Comparison of ENCODE assay signal across 14 mouse cellular contexts in the genomic region with DNA sequence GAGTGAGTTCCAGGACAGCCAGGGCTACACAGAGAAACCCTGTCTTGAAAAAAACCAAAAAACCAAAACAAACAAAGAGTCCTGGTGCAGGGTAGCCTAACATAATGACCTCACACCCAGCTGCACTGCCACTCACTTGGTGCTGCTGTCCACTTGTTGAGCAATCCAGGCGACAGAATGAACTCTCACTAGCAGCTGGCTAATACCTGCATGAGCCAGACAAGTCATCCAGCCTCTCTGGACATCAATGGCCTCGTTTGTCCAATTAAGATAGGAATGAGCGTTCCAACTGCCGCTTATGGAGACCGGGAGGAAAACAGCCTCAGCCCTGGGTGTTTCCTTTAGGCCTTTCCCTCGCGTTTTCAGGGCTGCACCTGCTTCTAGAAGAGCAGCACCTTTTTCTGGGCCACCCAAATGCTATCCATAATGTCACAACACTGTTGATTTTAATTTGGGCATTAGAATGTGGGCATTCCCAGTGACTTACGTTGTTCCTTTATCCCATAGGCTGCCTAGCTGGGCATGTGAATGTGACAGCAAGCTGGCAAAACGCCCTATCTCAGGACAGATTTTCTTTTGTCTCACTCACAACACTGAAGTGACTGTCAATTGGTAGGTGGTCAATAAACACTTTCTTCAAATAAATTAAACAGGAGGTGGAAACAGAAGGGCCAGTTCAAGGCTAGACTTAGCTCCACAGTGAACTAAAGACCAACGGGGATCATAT. TPM values are rescaled to one million over a fixed set of nuclear protein-coding genes. Genes with fewer than 3 reads are reported as not detected.
A peak's percentile ranks its signal among the peaks of the same experiment; 100 is the strongest.
DNase-seq lines count a peak whose midpoint lies in the region; ATAC-seq and TF ChIP-seq lines count a peak whose summit lies in the region.
"Had no signal": no experiment of that assay in that cellular context is flagged by ENCODE, and none has a peak within 500 bp of the region (broad histone marks: within the 10 kb centered on the region; RNA-seq: fewer than 3 reads in every experiment).

No protein-coding gene starts in this region.

- ATAC-seq in embryonic facial prominence, embryonic 14.5 days (ENCODE audit: low read depth), result no peak
- peak; percentile 43; the same call in 1 of the 2 replicates for ATAC-seq in liver, embryonic 13.5 days (ENCODE audit: low read depth)
- ATAC-seq in liver, embryonic 11.5 days (replicated peaks; ENCODE audit: low FRiP score), result no peak
- ATAC-seq in hindbrain, postnatal 0 days, result no peak
- ATAC-seq: intestine, embryonic 16.5 days had no signal

- H3K36me3 ChIP-seq in embryonic facial prominence, embryonic 14.5 days (ENCODE audit: control insufficient read depth, insufficient read depth, low read length), result peaks cover 22% of the 10 kb centered on the region
- peaks cover 34% of the 10 kb centered on the region for H3K36me3 ChIP-seq in embryonic facial prominence, embryonic 10.5 days (replicated peaks)
- peaks cover 5% of the 10 kb centered on the region for H3K36me3 ChIP-seq in liver, embryonic 13.5 days
- H3K36me3 ChIP-seq in liver, embryonic 11.5 days (ENCODE audit: control insufficient read depth, insufficient read depth, low read length), result no peaks in the 10 kb centered on the region; the same call in 1 of the 2 replicates
- peaks cover 27% of the 10 kb centered on the region for H3K36me3 ChIP-seq in forebrain, embryonic 10.5 days (replicated peaks)
- H3K36me3 ChIP-seq in hindbrain, postnatal 0 days (ENCODE audit: insufficient read depth, low read length), result no peaks in the 10 kb centered on the region

- no peak for TF ChIP-seq CTCF in hindbrain, postnatal 0 days (IDR thresholded peaks at IDR 0.05; ENCODE audit: low read depth)

- no peaks in the 10 kb centered on the region for H3K27me3 ChIP-seq in embryonic facial prominence, embryonic 14.5 days (replicated peaks; ENCODE audit: control insufficient read depth, insufficient read depth, low read length)
- H3K27me3 ChIP-seq in embryonic facial prominence, embryonic 10.5 days (replicated peaks; ENCODE audit: low read depth, poor library complexity, severe bottlenecking), result no peaks in the 10 kb centered on the region
- no peaks in the 10 kb centered on the region for H3K27me3 ChIP-seq in liver, embryonic 13.5 days
- no peaks in the 10 kb centered on the region for H3K27me3 ChIP-seq in liver, embryonic 11.5 days (replicated peaks; ENCODE audit: control insufficient read depth, insufficient read depth, low read length)
- no peaks in the 10 kb centered on the region for H3K27me3 ChIP-seq in forebrain, embryonic 10.5 days (ENCODE audit: poor library complexity, severe bottlenecking)
- H3K27me3 ChIP-seq in hindbrain, postnatal 0 days (ENCODE audit: insufficient read depth, low read length), result no peaks in the 10 kb centered on the region
- H3K27me3 ChIP-seq: neural tube, embryonic 13.5 days had no signal

- no peak overlapping the region for H3K4me2 ChIP-seq in embryonic facial prominence, embryonic 14.5 days (ENCODE audit: low read depth, low read length)
- H3K4me2 ChIP-seq in liver, embryonic 13.5 days, result no peak overlapping the region
- H3K4me2 ChIP-seq in liver, embryonic 11.5 days, result no peak overlapping the region
- H3K4me2 ChIP-seq in hindbrain, postnatal 0 days (ENCODE audit: low read depth, low read length), result no peak overlapping the region
- H3K4me2 ChIP-seq: lung, embryonic 14.5 days; neural tube, embryonic 13.5 days had no signal

- WGBS in embryonic facial prominence, embryonic 14.5 days, result 82% methylated on average over 10 of the region's 10 CpGs
- 81% methylated on average over 10 of the region's 10 CpGs for WGBS in embryonic facial prominence, embryonic 10.5 days
- WGBS in liver, embryonic 13.5 days (ENCODE audit: insufficient replicate concordance), result 75% methylated on average over 10 of the region's 10 CpGs
- WGBS in liver, embryonic 11.5 days, result 81% methylated on average over 10 of the region's 10 CpGs
- 66% methylated on average over 10 of the region's 10 CpGs for WGBS in forebrain, embryonic 10.5 days
- 37% methylated on average over 10 of the region's 10 CpGs for WGBS in hindbrain, postnatal 0 days

- peak; percentile 20 for DNase-seq in embryonic facial prominence, embryonic 14.5 days (ENCODE audit: low spot score)
- no peak for DNase-seq in embryonic facial prominence, embryonic 10.5 days (ENCODE audit: low spot score)
- no peak for DNase-seq in liver, embryonic 13.5 days
- DNase-seq in liver, embryonic 11.5 days (ENCODE audit: low spot score), result no peak
- no peak for DNase-seq in forebrain, embryonic 10.5 days (ENCODE audit: extremely low spot score, low spot score)
- peak; percentile 39 for DNase-seq in hindbrain, postnatal 0 days (ENCODE audit: low spot score)
- DNase-seq in urinary bladder, postnatal 10 days (ENCODE audit: low spot score), result no peak
- DNase-seq in thymus, postnatal 10 days (ENCODE audit: low spot score in 2 of 2), result no peak
- DNase-seq: cerebellum, adult 2 months; gastrocnemius, postnatal 10 days; lung, embryonic 14.5 days; thymus, adult 2 months had no signal

- no peak overlapping the region for H3K4me3 ChIP-seq in embryonic facial prominence, embryonic 14.5 days (ENCODE audit: low read depth, low read length)
- no peak overlapping the region for H3K4me3 ChIP-seq in embryonic facial prominence, embryonic 10.5 days
- no peak overlapping the region for H3K4me3 ChIP-seq in liver, embryonic 13.5 days (replicated peaks)
- no peak overlapping the region for H3K4me3 ChIP-seq in liver, embryonic 11.5 days (ENCODE audit: low read depth, low read length)
- H3K4me3 ChIP-seq in forebrain, embryonic 10.5 days, result no peak overlapping the region
- no peak overlapping the region for H3K4me3 ChIP-seq in hindbrain, postnatal 0 days (ENCODE audit: low read length)
- H3K4me3 ChIP-seq: neural tube, embryonic 13.5 days had no signal

- H3K9me3 ChIP-seq in embryonic facial prominence, embryonic 14.5 days (ENCODE audit: control insufficient read depth, low read length), result no peaks in the 10 kb centered on the region
- H3K9me3 ChIP-seq in embryonic facial prominence, embryonic 10.5 days, result no peaks in the 10 kb centered on the region
- no peaks in the 10 kb centered on the region for H3K9me3 ChIP-seq in liver, embryonic 13.5 days (replicated peaks)
- H3K9me3 ChIP-seq in liver, embryonic 11.5 days (ENCODE audit: control insufficient read depth, low read length), result no peaks in the 10 kb centered on the region
- no peaks in the 10 kb centered on the region for H3K9me3 ChIP-seq in forebrain, embryonic 10.5 days
- no peaks in the 10 kb centered on the region for H3K9me3 ChIP-seq in hindbrain, postnatal 0 days (ENCODE audit: low read length)
- H3K9me3 ChIP-seq: neural tube, embryonic 13.5 days had no signal

- H3K9ac ChIP-seq in embryonic facial prominence, embryonic 14.5 days (ENCODE audit: low read depth, low read length), result no peak overlapping the region
- H3K9ac ChIP-seq in liver, embryonic 13.5 days, result no peak overlapping the region
- no peak overlapping the region for H3K9ac ChIP-seq in liver, embryonic 11.5 days (ENCODE audit: low read depth, low read length)
- H3K9ac ChIP-seq in hindbrain, postnatal 0 days (replicated peaks; ENCODE audit: low read length), result no peak overlapping the region
- H3K9ac ChIP-seq: lung, embryonic 14.5 days; neural tube, embryonic 13.5 days had no signal

- no peak overlapping the region for H3K27ac ChIP-seq in embryonic facial prominence, embryonic 14.5 days (replicated peaks; ENCODE audit: low read depth, low read length)
- no peak overlapping the region for H3K27ac ChIP-seq in embryonic facial prominence, embryonic 10.5 days (replicated peaks)
- no peak overlapping the region for H3K27ac ChIP-seq in liver, embryonic 13.5 days
- H3K27ac ChIP-seq in liver, embryonic 11.5 days (ENCODE audit: low read depth, low read length), result no peak overlapping the region
- peak overlapping the region; percentile 86 for H3K27ac ChIP-seq in forebrain, embryonic 10.5 days
- H3K27ac ChIP-seq in hindbrain, postnatal 0 days, result no peak overlapping the region

- no peaks in the 10 kb centered on the region for H3K4me1 ChIP-seq in embryonic facial prominence, embryonic 14.5 days (ENCODE audit: control insufficient read depth, insufficient read depth, low read length)
- peaks cover 8% of the 10 kb centered on the region for H3K4me1 ChIP-seq in embryonic facial prominence, embryonic 10.5 days
- H3K4me1 ChIP-seq in liver, embryonic 13.5 days (replicated peaks), result peaks cover 20% of the 10 kb centered on the region
- peaks cover 7% of the 10 kb centered on the region; the same call in 1 of the 2 replicates for H3K4me1 ChIP-seq in liver, embryonic 11.5 days (replicated peaks; ENCODE audit: control insufficient read depth, insufficient read depth, low read length)
- peaks cover 60% of the 10 kb centered on the region for H3K4me1 ChIP-seq in forebrain, embryonic 10.5 days
- H3K4me1 ChIP-seq in hindbrain, postnatal 0 days (ENCODE audit: insufficient read depth, low read length), result no peaks in the 10 kb centered on the region

RNA-seq across cellular contexts. Expression of a gene that starts 7.4 kb away (rescaled TPM):
- 5.9 and 6.4 TPM in 2 replicates for polyA plus RNA-seq in embryonic facial prominence, embryonic 14.5 days (2014; fragmentation: Nextera tagmentation; extraction: Ambion mirVana)
- polyA plus RNA-seq in embryonic facial prominence, embryonic 10.5 days (2016; fragmentation: Nextera tagmentation; extraction: Ambion mirVana), result 6.9 and 7.0 TPM in 2 replicates
- 1.7 and 1.8 TPM in 2 replicates for polyA plus RNA-seq in liver, embryonic 13.5 days (2015; fragmentation: Nextera tagmentation; extraction: Ambion mirVana)
- polyA plus RNA-seq in liver, embryonic 11.5 days (2014; fragmentation: Nextera tagmentation; extraction: Ambion mirVana), result 5.5 and 5.8 TPM in 2 replicates
- polyA plus RNA-seq in forebrain, embryonic 10.5 days (2016; fragmentation: Nextera tagmentation; extraction: Ambion mirVana), result 8.2 and 8.3 TPM in 2 replicates
- total RNA-seq in hindbrain, postnatal 0 days (2014; rRNA removed), result 8.9 and 10.2 TPM in 2 replicates
- polyA plus RNA-seq in hindbrain, postnatal 0 days (2015; fragmentation: Nextera tagmentation; extraction: Ambion mirVana), result 4.1 and 5.6 TPM in 2 replicates

RNA-seq across cellular contexts. Expression of a gene that starts 55.2 kb away (rescaled TPM):
- 106 and 114 TPM in 2 replicates for polyA plus RNA-seq in embryonic facial prominence, embryonic 14.5 days (2014; fragmentation: Nextera tagmentation; extraction: Ambion mirVana)
- polyA plus RNA-seq in embryonic facial prominence, embryonic 10.5 days (2016; fragmentation: Nextera tagmentation; extraction: Ambion mirVana), result 345 and 346 TPM in 2 replicates
- 121 and 141 TPM in 2 replicates for polyA plus RNA-seq in liver, embryonic 13.5 days (2015; fragmentation: Nextera tagmentation; extraction: Ambion mirVana)
- 181 and 192 TPM in 2 replicates for polyA plus RNA-seq in liver, embryonic 11.5 days (2014; fragmentation: Nextera tagmentation; extraction: Ambion mirVana)
- polyA plus RNA-seq in forebrain, embryonic 10.5 days (2016; fragmentation: Nextera tagmentation; extraction: Ambion mirVana), result 339 and 372 TPM in 2 replicates
- 14.0 and 15.6 TPM in 2 replicates for total RNA-seq in hindbrain, postnatal 0 days (2014; rRNA removed)
- polyA plus RNA-seq in hindbrain, postnatal 0 days (2015; fragmentation: Nextera tagmentation; extraction: Ambion mirVana), result 29.8 and 35.8 TPM in 2 replicates

Comparison
In these comparisons a context has a peak if more than half of its experiments do, and no peak if none do; other contexts are left out.
1. DNase-seq: peak in embryonic facial prominence, embryonic 14.5 days (single experiment) and hindbrain, postnatal 0 days (single experiment); none in embryonic facial prominence, embryonic 10.5 days (single experiment), liver, embryonic 13.5 days (single experiment), liver, embryonic 11.5 days (single experiment), forebrain, embryonic 10.5 days (single experiment), urinary bladder, postnatal 10 days (single experiment) and thymus, postnatal 10 days (0 of 2).